ENCODE assay signal across 11 mouse cellular contexts in the genomic region with DNA sequence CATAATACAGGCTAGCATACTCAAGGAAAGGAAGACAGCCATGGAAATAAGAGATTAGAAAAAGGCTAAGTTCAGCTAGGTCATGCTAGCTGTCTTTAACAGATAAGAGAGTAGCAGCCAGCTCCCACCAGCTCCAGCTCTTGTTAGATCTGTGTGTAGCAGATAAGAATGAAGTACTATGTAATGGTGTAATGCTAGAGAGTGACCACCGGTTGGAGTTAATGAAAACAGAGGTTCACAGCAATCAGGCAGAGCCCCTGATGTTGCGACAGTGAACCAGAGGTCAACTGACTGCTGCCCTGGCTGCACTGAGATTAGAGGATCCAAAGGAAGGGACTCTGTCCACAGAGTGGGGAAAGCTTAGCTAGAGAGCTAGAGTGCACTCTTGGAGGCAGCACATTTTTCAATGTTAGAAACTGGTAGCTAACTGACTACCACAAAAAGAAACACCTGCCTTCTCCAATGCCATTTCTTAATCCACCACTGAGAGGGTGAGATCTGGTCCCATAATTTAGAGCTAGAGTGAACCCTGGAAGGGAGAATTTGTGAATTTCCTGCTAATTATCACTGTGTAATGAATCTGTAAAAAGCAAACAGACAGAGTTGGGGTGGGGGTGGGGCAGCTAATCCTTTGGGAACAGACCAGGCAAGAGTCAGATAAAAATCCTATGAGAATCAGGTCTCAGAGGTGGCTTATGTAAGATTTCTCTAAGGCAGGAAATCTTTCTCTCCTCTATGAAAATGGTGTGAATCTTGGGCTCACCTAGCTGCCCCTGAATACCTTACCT. TPM values are rescaled to one million over a fixed set of nuclear protein-coding genes. Genes with fewer than 3 reads are reported as not detected.
DNase-seq lines count a peak whose midpoint lies in the region; ATAC-seq and TF ChIP-seq lines count a peak whose summit lies in the region.
"Had no signal": no experiment of that assay in that cellular context is flagged by ENCODE, and none has a peak within 500 bp of the region (broad histone marks: within the 10 kb centered on the region; RNA-seq: fewer than 3 reads in every experiment).

No protein-coding gene starts in this region.

- ATAC-seq in kidney, embryonic 16.5 days (ENCODE audit: low FRiP score, low TSS enrichment) = no peak
- peak; percentile 91 for ATAC-seq in erythroblast, adult 5-6 weeks (replicated peaks; ENCODE audit: low FRiP score, poor library complexity, severe bottlenecking)
- ATAC-seq in megakaryocyte, adult 5-6 weeks (ENCODE audit: poor library complexity, severe bottlenecking) = peak; percentile 69
- ATAC-seq in inflammation-experienced regulatory T-cells, adult 6 months = no peak

- H3K4me1 ChIP-seq in kidney, adult 2 months (ENCODE audit: control insufficient read depth, insufficient read depth, low read length) = no peaks in the 10 kb centered on the region
- H3K4me1 ChIP-seq in kidney, embryonic 16.5 days (ENCODE audit: insufficient read depth, low read length) = no peaks in the 10 kb centered on the region

- no peaks in the 10 kb centered on the region for H3K9me3 ChIP-seq in kidney, embryonic 16.5 days (ENCODE audit: low read length)

- no peaks in the 10 kb centered on the region for H3K27me3 ChIP-seq in kidney, adult 2 months (replicated peaks; ENCODE audit: control insufficient read depth, insufficient read depth, low read length)
- H3K27me3 ChIP-seq in kidney, embryonic 16.5 days (ENCODE audit: insufficient read depth, low read length) = no peaks in the 10 kb centered on the region

- H3K36me3 ChIP-seq in kidney, adult 2 months (ENCODE audit: control insufficient read depth, insufficient read depth, low read length) = no peaks in the 10 kb centered on the region
- H3K36me3 ChIP-seq in kidney, embryonic 16.5 days (ENCODE audit: insufficient read depth, low read length) = no peaks in the 10 kb centered on the region

- no peak overlapping the region for H3K4me2 ChIP-seq in kidney, embryonic 16.5 days (replicated peaks; ENCODE audit: low read depth, low read length)

- no peak for TF ChIP-seq POLR2A in kidney, adult 2 months (IDR thresholded peaks at IDR 0.05; ENCODE audit: low read depth, low read length)

- no peak for TF ChIP-seq CTCF in kidney, adult 2 months (conservative IDR thresholded peaks at IDR 0.05; ENCODE audit: insufficient read depth, insufficient read length, low read depth, low read length)

- no peak overlapping the region for H3K9ac ChIP-seq in kidney, embryonic 16.5 days (replicated peaks; ENCODE audit: low read length)

- H3K4me3 ChIP-seq in kidney, adult 2 months (ENCODE audit: insufficient read depth, low read depth, low read length) = no peak overlapping the region
- no peak overlapping the region for H3K4me3 ChIP-seq in kidney, embryonic 16.5 days (ENCODE audit: low read length)

- peak; percentile 10 for DNase-seq in kidney, adult 2 months
- DNase-seq in ZHBTc4 (ENCODE audit: low read depth, low spot score) = peak; percentile 37
- no peak for DNase-seq in cerebellum, adult 9-11 months
- no peak for DNase-seq in ovary, postnatal 14 days (ENCODE audit: low spot score)
- DNase-seq: cerebellum, adult 8-10 months; kidney, adult 9 months; right cerebral cortex, adult 18-20 months had no signal

- 38% methylated on average over 2 of the region's 2 CpGs for WGBS in kidney, adult 2 months
- WGBS in kidney, embryonic 16.5 days = 28% methylated on average over 2 of the region's 2 CpGs

- no peak overlapping the region for H3K27ac ChIP-seq in kidney, adult 2 months (ENCODE audit: insufficient read depth, low read depth, low read length)
- H3K27ac ChIP-seq in kidney, embryonic 16.5 days (ENCODE audit: low read length) = no peak overlapping the region

RNA-seq across cellular contexts. Expression of a gene that starts 16.0 kb away (rescaled TPM):
- polyA plus RNA-seq in kidney, adult 2 months (2012; rRNA removed) = 3.6 and 5.6 TPM in 2 replicates
- polyA plus RNA-seq in kidney, embryonic 16.5 days (2015; fragmentation: Nextera tagmentation; extraction: Ambion mirVana) = 0.28 and 0.51 TPM in 2 replicates
- 45.0 and 53.1 TPM in 2 replicates for total RNA-seq in erythroblast, adult 5-6 weeks (2015; ENCODE audit: low replicate concordance)
- 46.1 TPM in 2 replicates for total RNA-seq in erythroblast, adult 5-6 weeks (2017; ENCODE audit: low replicate concordance)
- 7.5 and 13.0 TPM in 2 replicates for total RNA-seq in megakaryocyte, adult 5-6 weeks (2015)
- total RNA-seq in megakaryocyte, adult 5-6 weeks (2017) = 8.7 and 10.6 TPM in 2 replicates
- polyA plus RNA-seq in inflammation-experienced regulatory T-cells, adult 6 months (2017; shearing (Covaris generic)) = 10 to 100 TPM; 33.8 to 38.0 (median 34.8) TPM

RNA-seq across cellular contexts. Expression of a gene that starts 16.2 kb away (rescaled TPM):
- 0.35 and 0.42 TPM in 2 replicates for polyA plus RNA-seq in kidney, adult 2 months (2012; rRNA removed)
- polyA plus RNA-seq in kidney, embryonic 16.5 days (2015; fragmentation: Nextera tagmentation; extraction: Ambion mirVana) = 0.10 and 0.33 TPM in 2 replicates
- 0.84 TPM in 1 of 2 replicates, not detected in the other for total RNA-seq in erythroblast, adult 5-6 weeks (2015; ENCODE audit: low replicate concordance)
- 1.5 and 1.7 TPM in 2 replicates for total RNA-seq in erythroblast, adult 5-6 weeks (2017; ENCODE audit: low replicate concordance)
- total RNA-seq in megakaryocyte, adult 5-6 weeks (2015) = 3.8 and 4.2 TPM in 2 replicates
- 6.7 and 8.1 TPM in 2 replicates for total RNA-seq in megakaryocyte, adult 5-6 weeks (2017)
- polyA plus RNA-seq in inflammation-experienced regulatory T-cells, adult 6 months (2017; shearing (Covaris generic)) = 1 to 10 TPM; 1.1 to 1.3 (median 1.1) TPM

RNA-seq across cellular contexts. Expression of a gene that starts 48.9 kb away (rescaled TPM):
- polyA plus RNA-seq in kidney, adult 2 months (2012; rRNA removed) = 3.4 and 6.0 TPM in 2 replicates
- 1.1 and 1.8 TPM in 2 replicates for polyA plus RNA-seq in kidney, embryonic 16.5 days (2015; fragmentation: Nextera tagmentation; extraction: Ambion mirVana)
- total RNA-seq in erythroblast, adult 5-6 weeks (2015; ENCODE audit: low replicate concordance) = not detected in 2 replicates
- total RNA-seq in erythroblast, adult 5-6 weeks (2017; ENCODE audit: low replicate concordance) = 0.56 and 0.77 TPM in 2 replicates
- total RNA-seq in megakaryocyte, adult 5-6 weeks (2015) = 4.7 and 5.1 TPM in 2 replicates
- total RNA-seq in megakaryocyte, adult 5-6 weeks (2017) = 4.2 and 5.1 TPM in 2 replicates
- 1 to 10 TPM; 4.1 to 6.7 (median 6.2) TPM for polyA plus RNA-seq in inflammation-experienced regulatory T-cells, adult 6 months (2017; shearing (Covaris generic))

RNA-seq across cellular contexts. Expression of a gene that starts 54.9 kb away (rescaled TPM):
- 0.56 and 1.4 TPM in 2 replicates for polyA plus RNA-seq in kidney, adult 2 months (2012; rRNA removed)
- 0.16 and 0.18 TPM in 2 replicates for polyA plus RNA-seq in kidney, embryonic 16.5 days (2015; fragmentation: Nextera tagmentation; extraction: Ambion mirVana)
- 0.58 TPM in 1 of 2 replicates, not detected in the other for total RNA-seq in erythroblast, adult 5-6 weeks (2015; ENCODE audit: low replicate concordance)
- 1.3 and 1.8 TPM in 2 replicates for total RNA-seq in erythroblast, adult 5-6 weeks (2017; ENCODE audit: low replicate concordance)
- 4.7 and 5.2 TPM in 2 replicates for total RNA-seq in megakaryocyte, adult 5-6 weeks (2015)
- total RNA-seq in megakaryocyte, adult 5-6 weeks (2017) = 5.7 and 6.4 TPM in 2 replicates
- polyA plus RNA-seq in inflammation-experienced regulatory T-cells, adult 6 months (2017; shearing (Covaris generic)) = 100 to 1,000 TPM in 1 of 3 experiments, 10 to 100 TPM in 2; 76.3 to 104 (median 82.1) TPM

Comparison
In these comparisons a context has a peak if more than half of its experiments do, and no peak if none do; other contexts are left out.
1. DNase-seq: peak in kidney, adult 2 months (single experiment) and ZHBTc4 (single experiment); none in cerebellum, adult 9-11 months (single experiment) and ovary, postnatal 14 days (single experiment).
2. ATAC-seq: peak in erythroblast, adult 5-6 weeks (single experiment) and megakaryocyte, adult 5-6 weeks (single experiment); none in kidney, embryonic 16.5 days (single experiment) and inflammation-experienced regulatory T-cells, adult 6 months (single experiment).